Mouse (Mus musculus): ENCODE data around the gene Sgk2. TPM values are rescaled to one million over a fixed set of nuclear protein-coding genes. Genes with fewer than 3 reads are reported as not detected.

Sgk2 gene
- polyA plus RNA-seq, 1 experiment = not detected

GRCm38 (mm10) chr2:162985923-162986322 lies 1.2 kb upstream of the Sgk2 start:
- TF ChIP-seq POLR2A (IDR thresholded peaks at IDR 0.05; ENCODE audit: low read depth, low read length) (no peak), CTCF (IDR thresholded peaks at IDR 0.05; ENCODE audit: borderline replicate concordance, insufficient read depth, low read length) (no peak)
- Histone ChIP-seq H3K4me1 (ENCODE audit: control insufficient read depth, insufficient read depth, low read length) (no peaks in the 10 kb centered on the region), H3K27ac (ENCODE audit: insufficient read depth, low read length) (no peak overlapping the region), H3K4me3 (ENCODE audit: insufficient read depth, low read length) (no peak overlapping the region)

GRCm38 (mm10) chr2:162986764-162987163 lies 366 bp upstream of the Sgk2 start:
- no peak overlapping the region for H3K27ac ChIP-seq (ENCODE audit: insufficient read depth, low read length)
- H3K4me1 ChIP-seq (ENCODE audit: control insufficient read depth, insufficient read depth, low read length) = no peaks in the 10 kb centered on the region
- TF ChIP-seq CTCF (IDR thresholded peaks at IDR 0.05; ENCODE audit: borderline replicate concordance, insufficient read depth, low read length) (no peak), POLR2A (IDR thresholded peaks at IDR 0.05; ENCODE audit: low read depth, low read length) (no peak)
- no peak overlapping the region for H3K4me3 ChIP-seq (ENCODE audit: insufficient read depth, low read length)

GRCm38 (mm10) chr2:162988235-162988634 lies 1.1 kb downstream of the Sgk2 start:
- Histone ChIP-seq H3K27ac (ENCODE audit: insufficient read depth, low read length) (no peak overlapping the region), H3K4me3 (ENCODE audit: insufficient read depth, low read length) (no peak overlapping the region), H3K4me1 (ENCODE audit: control insufficient read depth, insufficient read depth, low read length) (no peaks in the 10 kb centered on the region)
- TF ChIP-seq POLR2A (IDR thresholded peaks at IDR 0.05; ENCODE audit: low read depth, low read length) (no peak), CTCF (IDR thresholded peaks at IDR 0.05; ENCODE audit: borderline replicate concordance, insufficient read depth, low read length) (no peak)

- Histone ChIP-seq H3K27ac (ENCODE audit: insufficient read depth, low read length) (no peak overlapping the region), H3K4me3 (ENCODE audit: insufficient read depth, low read length) (no peak overlapping the region)
- no peak for TF ChIP-seq CTCF (IDR thresholded peaks at IDR 0.05; ENCODE audit: borderline replicate concordance, insufficient read depth, low read length)
- TF ChIP-seq POLR2A (IDR thresholded peaks at IDR 0.05; ENCODE audit: low read depth, low read length) = no peak
Observed at GRCm38 (mm10) chr2:162991394-162992083, 4.4 kb downstream of the Sgk2 start.

GRCm38 (mm10) chr2:162992084-162992437 lies 4.9 kb downstream of the Sgk2 start:
- Histone ChIP-seq H3K27ac (ENCODE audit: insufficient read depth, low read length) (no peak overlapping the region), H3K4me1 (ENCODE audit: control insufficient read depth, insufficient read depth, low read length) (no peaks in the 10 kb centered on the region), H3K4me3 (ENCODE audit: insufficient read depth, low read length) (no peak overlapping the region)
- TF ChIP-seq CTCF (IDR thresholded peaks at IDR 0.05; ENCODE audit: borderline replicate concordance, insufficient read depth, low read length) (no peak), POLR2A (IDR thresholded peaks at IDR 0.05; ENCODE audit: low read depth, low read length) (no peak)

More at GRCm38 (mm10) chr2:162991394-162992083, 4.4 kb downstream of the Sgk2 start:
- no peaks in the 10 kb centered on the region for H3K4me1 ChIP-seq (ENCODE audit: control insufficient read depth, insufficient read depth, low read length)

- Histone ChIP-seq H3K27ac (ENCODE audit: insufficient read depth, low read length) (no peak overlapping the region), H3K4me3 (ENCODE audit: insufficient read depth, low read length) (no peak overlapping the region), H3K4me1 (ENCODE audit: control insufficient read depth, insufficient read depth, low read length) (no peaks in the 10 kb centered on the region)
- TF ChIP-seq CTCF (IDR thresholded peaks at IDR 0.05; ENCODE audit: borderline replicate concordance, insufficient read depth, low read length) (no peak), POLR2A (IDR thresholded peaks at IDR 0.05; ENCODE audit: low read depth, low read length) (no peak)
Observed at GRCm38 (mm10) chr2:162993881-162994616, 6.9 kb downstream of the Sgk2 start.

GRCm38 (mm10) chr2:162998528-162999230 lies 11.5 kb downstream of the Sgk2 start:
- TF ChIP-seq CTCF (IDR thresholded peaks at IDR 0.05; ENCODE audit: borderline replicate concordance, insufficient read depth, low read length) = peak; percentile 67
- TF ChIP-seq POLR2A (IDR thresholded peaks at IDR 0.05; ENCODE audit: low read depth, low read length) = no peak
- no peaks in the 10 kb centered on the region for H3K4me1 ChIP-seq (ENCODE audit: control insufficient read depth, insufficient read depth, low read length)
- no peak overlapping the region for H3K27ac ChIP-seq (ENCODE audit: insufficient read depth, low read length)
- no peak overlapping the region for H3K4me3 ChIP-seq (ENCODE audit: insufficient read depth, low read length)

GRCm38 (mm10) chr2:162999744-163000143 lies 12.6 kb downstream of the Sgk2 start:
- Histone ChIP-seq H3K4me3 (ENCODE audit: insufficient read depth, low read length) (no peak overlapping the region), H3K27ac (ENCODE audit: insufficient read depth, low read length) (no peak overlapping the region), H3K4me1 (ENCODE audit: control insufficient read depth, insufficient read depth, low read length) (no peaks in the 10 kb centered on the region)
- TF ChIP-seq CTCF (IDR thresholded peaks at IDR 0.05; ENCODE audit: borderline replicate concordance, insufficient read depth, low read length) (peak; percentile 30; the same call in 1 of the 2 replicates), POLR2A (IDR thresholded peaks at IDR 0.05; ENCODE audit: low read depth, low read length) (no peak)

- no peak overlapping the region for H3K4me3 ChIP-seq (ENCODE audit: insufficient read depth, low read length)
- H3K27ac ChIP-seq (ENCODE audit: insufficient read depth, low read length) = no peak overlapping the region
- no peak for TF ChIP-seq POLR2A (IDR thresholded peaks at IDR 0.05; ENCODE audit: low read depth, low read length)
- no peak for TF ChIP-seq CTCF (IDR thresholded peaks at IDR 0.05; ENCODE audit: borderline replicate concordance, insufficient read depth, low read length)
- H3K4me1 ChIP-seq (ENCODE audit: control insufficient read depth, insufficient read depth, low read length) = no peaks in the 10 kb centered on the region
Observed at GRCm38 (mm10) chr2:163001071-163001470, 13.9 kb downstream of the Sgk2 start.
